Mouse (Mus musculus) hindbrain, embryonic 12.5 days (tissue): ENCODE measurements around the gene Oxsr1. TPM values are rescaled to one million over a fixed set of nuclear protein-coding genes. Genes with fewer than 3 reads are reported as not detected.

ENCODE experiments used
- ATAC-seq: fragments of 200-750 bp; cut with Nextera tagmentation; 2 replicates; pipeline ENCODE4 v1.8.0; 2017; ENCODE audit warnings: moderate TSS enrichment; ENCODE audit not compliant: low FRiP score
- H3K27ac ChIP-seq: fragments of 300-500 bp; sonication (generic); 2 replicates; pipeline ENCODE4 v1.5.1; 2016; ENCODE audit warnings: mild to moderate bottlenecking
- H3K27me3 ChIP-seq: fragments of 300-500 bp; sonication (generic); 2 replicates; pipeline ENCODE4 v1.6.1; 2016; ENCODE audit warnings: mild to moderate bottlenecking
- H3K36me3 ChIP-seq: fragments of 300-500 bp; sonication (generic); 2 replicates; pipeline ENCODE4 v1.6.1; 2016; ENCODE audit warnings: mild to moderate bottlenecking
- H3K4me1 ChIP-seq: fragments of 300-500 bp; sonication (generic); 2 replicates; pipeline ENCODE4 v1.6.1; 2016
- H3K4me2 ChIP-seq: fragments of 300-500 bp; sonication (generic); replicated peaks from 2 replicates; pipeline ENCODE4 v1.6.1; 2016; ENCODE audit warnings: mild to moderate bottlenecking
- H3K4me3 ChIP-seq: fragments of 300-500 bp; sonication (generic); 2 replicates; pipeline ENCODE4 v1.5.1; 2016; ENCODE audit warnings: mild to moderate bottlenecking
- H3K9ac ChIP-seq: fragments of 300-500 bp; sonication (generic); 2 replicates; pipeline ENCODE4 v1.6.1; 2016; ENCODE audit warnings: mild to moderate bottlenecking, moderate library complexity
- H3K9me3 ChIP-seq: fragments of 300-500 bp; sonication (generic); replicated peaks from 2 replicates; pipeline ENCODE4 v1.6.1; 2016; ENCODE audit warnings: mild to moderate bottlenecking
- WGBS: fragments of 180-500 bp; shearing (Covaris S2); methylation state at CpG from one replicate; pipeline ENCODE4 v1.1.7; 2016; 5-methylcytosine and 5-hydroxymethylcytosine counted together
- polyA plus RNA-seq: library from polyadenylated mRNA; unstranded; fragments of >200 nt; fragmentation: Nextera tagmentation; extraction: Ambion mirVana; gene quantifications from 2 replicates; pipeline ENCODE4 v1.2.1, GENCODE M21; 2016

The Oxsr1 gene
- polyA plus RNA-seq, 1 experiment from 2014 or later: 19.6 TPM

GRCm38 (mm10) chr9:119334324-119334723 lies 12.1 kb upstream of the Oxsr1 start:
- H3K27me3 ChIP-seq: peaks cover 11% of the 10 kb centered on the region
- H3K4me3 ChIP-seq: no peak overlapping the region
- no peaks in the 10 kb centered on the region for H3K36me3 ChIP-seq
- WGBS: 67% methylated on average over 10 of the region's 10 CpGs
- no peak overlapping the region for H3K4me2 ChIP-seq
- 0 out of 2 replicates have a peak, but pooled peaks cover under 1% of the 10 kb centered on the region for H3K4me1 ChIP-seq
- H3K9me3 ChIP-seq: no peaks in the 10 kb centered on the region
- no peak for ATAC-seq
- H3K9ac ChIP-seq: no peak overlapping the region
- no peak overlapping the region for H3K27ac ChIP-seq

DNA sequence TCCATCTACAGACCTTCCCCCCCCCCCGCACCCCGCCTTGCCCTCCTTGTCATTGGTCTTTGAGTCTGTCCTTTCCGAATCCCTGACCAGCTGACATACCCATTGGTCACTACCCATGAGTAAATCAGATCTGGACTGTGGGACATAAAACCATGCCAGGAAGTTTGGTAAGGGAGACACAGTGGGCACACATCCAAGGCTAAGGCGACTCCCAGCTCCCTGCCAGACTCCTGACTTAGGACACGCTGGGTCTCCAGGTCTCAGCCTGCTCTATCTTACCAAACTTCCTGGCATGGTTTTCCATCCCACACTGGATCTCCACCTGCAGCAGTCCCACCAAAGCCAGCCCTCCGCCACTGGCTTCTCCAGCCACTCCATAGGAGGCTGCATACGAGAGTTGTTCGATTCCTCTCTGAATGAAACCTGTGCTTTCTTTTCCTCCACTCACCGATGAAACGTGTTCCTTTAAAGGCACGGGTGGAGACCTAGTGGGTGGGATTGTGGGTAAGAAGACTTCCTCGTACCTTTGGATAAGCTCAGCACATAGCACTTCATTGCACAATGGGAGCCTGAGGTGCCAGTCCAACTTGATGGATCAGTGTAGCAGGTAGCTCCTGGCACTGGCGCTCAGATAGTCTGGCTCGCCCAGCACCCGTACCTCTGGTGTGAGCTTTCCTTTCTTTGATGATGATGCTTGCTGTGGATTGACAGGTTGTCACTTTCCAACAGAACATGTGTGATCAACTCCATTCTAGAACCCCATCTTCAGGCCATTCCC lies 8.1 kb upstream of the Oxsr1 start:
- Histone ChIP-seq H3K4me2 (no peak overlapping the region), H3K9me3 (no peaks in the 10 kb centered on the region), H3K9ac (no peak overlapping the region), H3K27ac (no peak overlapping the region), H3K4me3 (no peak overlapping the region), H3K36me3 (no peaks in the 10 kb centered on the region), H3K4me1 (no peaks in the 10 kb centered on the region), H3K27me3 (no peaks in the 10 kb centered on the region)
- 91% methylated on average over 15 of the region's 15 CpGs for WGBS
- ATAC-seq: no peak

GRCm38 (mm10) chr9:119328488-119328887 lies 6.3 kb upstream of the Oxsr1 start:
- no peaks in the 10 kb centered on the region for H3K4me1 ChIP-seq
- H3K4me3 ChIP-seq: no peak overlapping the region
- H3K36me3 ChIP-seq: no peaks in the 10 kb centered on the region
- no peaks in the 10 kb centered on the region for H3K27me3 ChIP-seq
- H3K9me3 ChIP-seq: no peaks in the 10 kb centered on the region
- H3K4me2 ChIP-seq: no peak overlapping the region
- no peak overlapping the region for H3K27ac ChIP-seq
- 82% methylated on average over 3 of the region's 3 CpGs for WGBS
- ATAC-seq: no peak
- H3K9ac ChIP-seq: no peak overlapping the region

- no peaks in the 10 kb centered on the region for H3K36me3 ChIP-seq
- no peak overlapping the region for H3K27ac ChIP-seq
- ATAC-seq: no peak
- no peak overlapping the region for H3K4me3 ChIP-seq
- no peak overlapping the region for H3K9ac ChIP-seq
- no peaks in the 10 kb centered on the region for H3K27me3 ChIP-seq
- 78% methylated on average over 1 of the region's 1 CpGs for WGBS
- peaks cover 18% of the 10 kb centered on the region for H3K4me1 ChIP-seq
- no peak overlapping the region for H3K4me2 ChIP-seq
- no peaks in the 10 kb centered on the region for H3K9me3 ChIP-seq
These were observed 1.9 kb upstream of the Oxsr1 start for GRCm38 (mm10) chr9:119324130-119324529.

DNA sequence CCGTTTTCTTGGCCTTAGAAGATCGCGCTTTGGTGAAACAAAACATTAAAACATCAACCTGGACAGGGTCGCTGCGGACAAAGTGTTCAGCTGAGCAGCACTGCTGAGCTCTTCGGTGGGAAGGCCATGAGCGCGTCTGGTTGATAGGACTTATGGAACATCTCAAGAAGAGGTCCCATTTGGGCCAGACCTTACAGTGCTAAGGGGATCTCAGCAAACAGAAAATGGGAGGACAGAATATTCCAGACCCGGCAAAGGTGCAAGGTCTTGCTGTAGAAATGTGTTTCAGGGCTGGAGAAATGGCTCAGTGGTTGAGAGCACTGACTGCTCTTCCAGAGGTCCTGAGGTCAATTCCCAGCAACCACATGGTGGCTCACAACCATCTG lies 1.0 kb upstream of the Oxsr1 start:
- ATAC-seq: peak; percentile 23; the same call in 1 of the 2 replicates

DNA sequence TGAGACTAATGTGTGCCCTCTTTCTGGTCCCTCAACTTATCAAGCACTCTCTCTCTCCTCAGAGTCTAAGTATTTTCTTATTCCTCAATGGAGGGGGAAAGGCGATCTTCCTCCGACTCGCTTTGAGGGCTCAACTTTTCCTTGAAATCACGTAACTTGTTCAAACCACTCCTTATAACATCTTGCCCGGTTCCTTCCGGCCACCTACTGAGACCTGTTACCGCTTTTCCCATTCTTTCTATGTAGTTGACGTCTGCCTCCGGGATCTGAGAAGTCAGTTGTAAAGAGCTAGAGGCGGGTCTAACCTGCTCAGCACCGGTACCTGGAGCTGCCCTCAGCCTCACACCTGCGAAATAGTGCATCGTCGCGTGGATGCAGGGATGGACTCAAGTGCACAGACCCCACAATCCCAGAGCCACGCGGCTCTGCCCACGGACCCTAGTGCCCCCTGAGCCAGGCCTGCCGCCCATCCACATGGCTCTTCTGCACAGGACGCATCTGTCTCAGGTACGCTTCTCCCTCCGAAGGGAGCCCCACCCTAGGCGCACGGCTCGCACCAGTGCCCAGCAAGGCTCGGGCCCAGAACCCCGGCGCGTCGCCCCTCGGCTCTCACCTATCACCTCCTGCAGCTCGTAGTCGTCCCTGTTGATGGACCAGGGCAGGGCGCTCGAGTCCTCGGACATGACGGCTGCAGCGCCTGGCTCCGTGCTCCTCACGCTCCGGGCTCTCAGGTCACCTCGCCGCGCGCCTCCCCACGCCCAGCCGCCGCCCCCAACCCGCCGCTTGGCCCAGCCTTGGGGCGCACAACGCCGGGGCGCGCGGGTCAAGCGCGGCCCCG lies 616 bp downstream of the Oxsr1 start:
- 0 out of 2 replicates have a peak, but pooled peaks cover 3% of the 10 kb centered on the region for H3K36me3 ChIP-seq
- WGBS: under 1% methylated on average over 59 of the region's 59 CpGs
- H3K4me3 ChIP-seq: peak overlapping the region; percentile 95
- no peaks in the 10 kb centered on the region for H3K9me3 ChIP-seq
- ATAC-seq: peak; percentile 54
- H3K27me3 ChIP-seq: no peaks in the 10 kb centered on the region
- H3K4me2 ChIP-seq: peak overlapping the region; percentile 99
- H3K9ac ChIP-seq: peak overlapping the region; percentile 89
- peaks cover 18% of the 10 kb centered on the region for H3K4me1 ChIP-seq
- H3K27ac ChIP-seq: peak overlapping the region; percentile 92

More for the DNA sequence above, 1.0 kb upstream of the Oxsr1 start:
- H3K27ac ChIP-seq: peak overlapping the region; percentile 92
- H3K9me3 ChIP-seq: no peaks in the 10 kb centered on the region
- H3K36me3 ChIP-seq: 0 out of 2 replicates have a peak, but pooled peaks cover 3% of the 10 kb centered on the region
- peaks cover 18% of the 10 kb centered on the region for H3K4me1 ChIP-seq
- H3K9ac ChIP-seq: peak overlapping the region; percentile 68
- H3K4me2 ChIP-seq: peak overlapping the region; percentile 99
- 9% methylated on average over 9 of the region's 9 CpGs for WGBS
- H3K4me3 ChIP-seq: peak overlapping the region; percentile 95
- no peaks in the 10 kb centered on the region for H3K27me3 ChIP-seq

GRCm38 (mm10) chr9:119320946-119321345 lies 1.3 kb downstream of the Oxsr1 start:
- H3K27ac ChIP-seq: no peak overlapping the region
- H3K27me3 ChIP-seq: no peaks in the 10 kb centered on the region
- 9% methylated on average over 7 of the region's 7 CpGs for WGBS
- no peaks in the 10 kb centered on the region for H3K9me3 ChIP-seq
- no peak for ATAC-seq
- peak overlapping the region; percentile 99 for H3K4me2 ChIP-seq
- peak overlapping the region; percentile 89 for H3K9ac ChIP-seq
- peaks cover 18% of the 10 kb centered on the region for H3K4me1 ChIP-seq
- H3K4me3 ChIP-seq: peak overlapping the region; percentile 95
- 0 out of 2 replicates have a peak, but pooled peaks cover 3% of the 10 kb centered on the region for H3K36me3 ChIP-seq

GRCm38 (mm10) chr9:119320446-119320845 lies 1.8 kb downstream of the Oxsr1 start:
- peaks cover 18% of the 10 kb centered on the region for H3K4me1 ChIP-seq
- peak overlapping the region; percentile 95 for H3K4me3 ChIP-seq
- no peak for ATAC-seq
- H3K27me3 ChIP-seq: no peaks in the 10 kb centered on the region
- H3K9ac ChIP-seq: no peak overlapping the region
- 84% methylated on average over 7 of the region's 7 CpGs for WGBS
- H3K27ac ChIP-seq: no peak overlapping the region
- H3K4me2 ChIP-seq: peak overlapping the region; percentile 99
- no peaks in the 10 kb centered on the region for H3K9me3 ChIP-seq
- 0 out of 2 replicates have a peak, but pooled peaks cover 3% of the 10 kb centered on the region for H3K36me3 ChIP-seq

DNA sequence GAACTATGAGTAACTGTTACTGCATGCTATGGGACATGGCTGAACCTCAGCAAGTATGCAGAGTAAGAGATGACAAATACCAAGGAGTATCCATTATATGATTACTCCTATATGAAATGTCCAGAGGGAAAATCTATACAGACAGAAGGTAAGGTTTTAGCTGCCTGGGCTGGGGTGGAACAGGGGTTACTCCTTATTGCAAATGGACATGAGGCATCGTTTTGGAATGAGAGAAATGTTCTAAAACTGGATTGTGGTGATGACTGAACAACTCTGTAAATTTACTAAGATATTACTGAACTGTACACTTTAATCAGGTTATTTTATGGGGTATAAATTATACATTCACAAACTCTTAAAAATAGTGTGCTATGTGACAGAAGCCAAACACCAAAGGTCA lies 3.3 kb downstream of the Oxsr1 start:
- H3K4me3 ChIP-seq: no peak overlapping the region
- H3K36me3 ChIP-seq: 0 out of 2 replicates have a peak, but pooled peaks cover 3% of the 10 kb centered on the region
- H3K27me3 ChIP-seq: no peaks in the 10 kb centered on the region
- H3K9me3 ChIP-seq: no peaks in the 10 kb centered on the region
- no peak overlapping the region for H3K4me2 ChIP-seq
- ATAC-seq: no peak
- no peak overlapping the region for H3K9ac ChIP-seq
- no peak overlapping the region for H3K27ac ChIP-seq
- H3K4me1 ChIP-seq: peaks cover 18% of the 10 kb centered on the region
- WGBS: 100% methylated on average over 1 of the region's 1 CpGs

DNA sequence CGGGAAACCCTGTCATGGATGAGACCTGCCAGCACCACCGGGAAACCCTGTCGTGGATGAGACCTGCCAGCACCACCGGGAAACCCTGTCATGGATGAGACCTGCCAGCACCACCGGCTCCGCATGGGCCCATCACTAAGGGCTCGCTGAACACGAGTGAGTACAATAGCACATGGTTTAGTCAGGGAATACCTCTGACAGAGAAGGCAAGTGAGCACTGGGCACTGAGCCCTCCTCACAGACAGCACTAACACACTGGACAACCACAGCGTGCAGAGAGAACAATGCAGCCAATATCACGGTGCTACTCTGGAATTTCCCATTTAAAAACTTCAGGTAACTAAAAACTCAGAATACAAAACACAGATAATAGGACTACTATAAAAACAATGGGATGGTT lies 9.1 kb downstream of the Oxsr1 start:
- 91% methylated on average over 10 of the region's 10 CpGs for WGBS
- Histone ChIP-seq H3K27me3 (no peaks in the 10 kb centered on the region), H3K27ac (no peak overlapping the region)

GRCm38 (mm10) chr9:119309067-119309466 lies 13.2 kb downstream of the Oxsr1 start:
- H3K27ac ChIP-seq: no peak overlapping the region
- H3K9ac ChIP-seq: no peak overlapping the region
- no peaks in the 10 kb centered on the region for H3K27me3 ChIP-seq
- no peak for ATAC-seq
- no peaks in the 10 kb centered on the region for H3K36me3 ChIP-seq
- H3K4me3 ChIP-seq: no peak overlapping the region
- no peak overlapping the region for H3K4me2 ChIP-seq
- H3K4me1 ChIP-seq: peaks cover 2% of the 10 kb centered on the region; the same call in 1 of the 2 replicates
- 88% methylated on average over 1 of the region's 1 CpGs for WGBS
- no peaks in the 10 kb centered on the region for H3K9me3 ChIP-seq

More for the DNA sequence above, 9.1 kb downstream of the Oxsr1 start:
- no peak overlapping the region for H3K4me2 ChIP-seq
- peaks cover 2% of the 10 kb centered on the region; the same call in 1 of the 2 replicates for H3K4me1 ChIP-seq
- no peak overlapping the region for H3K9ac ChIP-seq
- ATAC-seq: no peak
- H3K9me3 ChIP-seq: no peaks in the 10 kb centered on the region
- H3K36me3 ChIP-seq: no peaks in the 10 kb centered on the region
- H3K4me3 ChIP-seq: no peak overlapping the region

- Histone ChIP-seq H3K9me3 (no peaks in the 10 kb centered on the region), H3K36me3 (0 out of 2 replicates have a peak, but pooled peaks cover 9% of the 10 kb centered on the region), H3K9ac (no peak overlapping the region), H3K4me1 (peaks cover 2% of the 10 kb centered on the region; the same call in 1 of the 2 replicates), H3K4me2 (no peak overlapping the region), H3K27me3 (no peaks in the 10 kb centered on the region), H3K27ac (no peak overlapping the region), H3K4me3 (no peak overlapping the region)
- WGBS: 98% methylated on average over 7 of the region's 7 CpGs
- no peak for ATAC-seq
These were observed 16.4 kb downstream of the Oxsr1 start for GRCm38 (mm10) chr9:119305863-119306262.
